In the genomic region with DNA sequence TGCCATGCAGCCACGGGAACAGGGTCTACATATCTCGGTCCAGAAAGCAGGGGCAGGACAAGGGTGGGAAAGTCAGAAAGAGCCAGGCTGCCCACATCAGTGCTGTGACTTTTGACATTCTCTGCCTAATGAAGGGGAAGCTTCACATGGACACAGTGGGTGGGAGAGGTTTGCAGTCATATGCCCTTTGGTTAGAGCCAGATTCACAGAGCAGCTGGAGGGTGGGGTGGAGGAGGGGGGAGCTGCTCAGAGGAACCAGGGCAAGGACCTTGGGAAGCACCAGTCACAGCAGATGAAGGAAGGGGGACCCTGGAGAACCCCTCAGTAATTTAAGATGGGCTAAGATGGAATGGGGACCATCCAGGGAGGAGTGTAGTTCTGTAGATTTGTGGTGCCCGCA, we compare ENCODE assay signal across 25 mouse cellular contexts. TPM values are rescaled to one million over a fixed set of nuclear protein-coding genes. Genes with fewer than 3 reads are reported as not detected.
"Had no signal": no experiment of that assay in that cellular context is flagged by ENCODE, and none has a peak within 500 bp of the region (broad histone marks: within the 10 kb centered on the region; RNA-seq: fewer than 3 reads in every experiment).

No protein-coding gene starts in this region.

- H3K27ac ChIP-seq: midbrain, embryonic 10.5 days; midbrain, embryonic 12.5 days; midbrain, embryonic 15.5 days; neural tube, embryonic 13.5 days; neural tube, embryonic 15.5 days had no signal

- H3K36me3 ChIP-seq: midbrain, embryonic 10.5 days; midbrain, embryonic 12.5 days; midbrain, embryonic 15.5 days; neural tube, embryonic 13.5 days; neural tube, embryonic 15.5 days had no signal

- H3K4me3 ChIP-seq: midbrain, embryonic 10.5 days; midbrain, embryonic 12.5 days; midbrain, embryonic 15.5 days; myocyte; neural tube, embryonic 13.5 days; neural tube, embryonic 15.5 days had no signal

- H3K9ac ChIP-seq: lung, embryonic 14.5 days; midbrain, embryonic 12.5 days; midbrain, embryonic 15.5 days; neural tube, embryonic 13.5 days; neural tube, embryonic 15.5 days had no signal

- H3K9me3 ChIP-seq: midbrain, embryonic 10.5 days; midbrain, embryonic 12.5 days; midbrain, embryonic 15.5 days; neural tube, embryonic 13.5 days; neural tube, embryonic 15.5 days had no signal

- H3K4me2 ChIP-seq: lung, embryonic 14.5 days; midbrain, embryonic 12.5 days; midbrain, embryonic 15.5 days; neural tube, embryonic 13.5 days; neural tube, embryonic 15.5 days had no signal

- ATAC-seq: midbrain, embryonic 15.5 days had no signal

- DNase-seq: lung, adult 18-20 months; lung, embryonic 14.5 days; lung, postnatal 10 days; lung, postnatal 4 days; retina, postnatal 1 day; right cerebral cortex, adult 18-20 months; right cerebral cortex, postnatal 25 days; right cerebral cortex, postnatal 4 days; spleen, adult 18-20 months; thymus, adult 18-20 months; thymus, postnatal 14 days; thymus, postnatal 36 days had no signal

- H3K27me3 ChIP-seq: midbrain, embryonic 12.5 days; midbrain, embryonic 15.5 days; neural tube, embryonic 13.5 days; neural tube, embryonic 15.5 days had no signal

RNA-seq across cellular contexts. Expression of gene Stpg4, which starts 41.7 kb away (rescaled TPM):
- total RNA-seq: megakaryocyte, adult 5-6 weeks; megakaryocyte-erythroid progenitor cell, adult 5-6 weeks had no signal
- polyA plus RNA-seq: lung, embryonic 14.5 days; lung, embryonic 16.5 days; midbrain, embryonic 10.5 days; midbrain, embryonic 12.5 days; myocyte; neural tube, embryonic 11.5 days; small intestine, adult 2 months; stomach, embryonic 14.5 days; stomach, embryonic 16.5 days had no signal
